Mouse (Mus musculus) adipose tissue, adult 10 weeks (tissue): ENCODE results near the gene Fli1. TPM values are rescaled to one million over a fixed set of nuclear protein-coding genes. Genes with fewer than 3 reads are reported as not detected.

Experiments
- polyA plus RNA-seq: library from polyadenylated mRNA; stranded (reverse); fragments of 350-450 nt; fragmentation: Illumina TruSeq; extraction: RNeasy Lipid Tissue Mini Kit (QIAGEN cat#74804); gene quantifications from one replicate; pipeline ENCODE4 v1.2.3, GENCODE M21; 2014; ENCODE audit warnings: low read depth, low replicate concordance

Fli1 gene
- 9.2 TPM for polyA plus RNA-seq

GRCm38 (mm10) chr9:32542212-32543039 lies at the start of gene Fli1:
TSS of gene Fli1 (minus strand) at chr9:32542861.

Other genes starting within 250 kb of the Fli1 start
- gene Kcnj5, start 198.5 kb downstream of the Fli1 start, polyA plus RNA-seq: 0.26 TPM
- gene Kcnj1, start 170.4 kb downstream of the Fli1 start, polyA plus RNA-seq: not detected
- gene Ets1, start 93.4 kb upstream of the Fli1 start, polyA plus RNA-seq: 14.8 TPM